16 mouse cellular contexts compared by ENCODE assay signal in the genomic region with DNA sequence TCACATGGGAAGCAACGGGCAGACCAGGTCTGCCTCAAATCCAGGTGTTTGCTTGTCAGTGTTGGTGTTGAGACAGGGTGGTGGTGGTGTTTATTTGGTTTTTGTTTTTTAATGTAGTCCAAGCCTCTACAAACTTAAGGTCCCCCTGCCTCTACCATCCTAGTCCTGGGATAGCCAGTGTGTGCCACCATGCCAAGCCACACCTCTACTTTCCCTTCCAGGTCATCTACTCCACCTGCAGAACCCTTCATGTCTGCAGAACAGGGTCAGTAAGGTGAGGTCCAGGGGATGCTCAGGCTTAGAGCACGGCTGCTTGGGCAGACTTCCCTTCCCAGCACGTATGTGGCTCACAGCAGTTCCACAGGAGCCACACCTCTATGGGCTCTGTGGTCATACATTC. TPM values are rescaled to one million over a fixed set of nuclear protein-coding genes. Genes with fewer than 3 reads are reported as not detected.
A peak's percentile ranks its signal among the peaks of the same experiment; 100 is the strongest.
DNase-seq lines count a peak whose midpoint lies in the region; ATAC-seq and TF ChIP-seq lines count a peak whose summit lies in the region.
"Had no signal": no experiment of that assay in that cellular context is flagged by ENCODE, and none has a peak within 500 bp of the region (broad histone marks: within the 10 kb centered on the region; RNA-seq: fewer than 3 reads in every experiment).

No protein-coding gene starts in this region.

- ATAC-seq in CD4-positive, CD25-positive, alpha-beta regulatory T cell, adult 4 months = no peak

- H3K27ac ChIP-seq in left cerebral cortex, adult 2 months = peak overlapping the region; percentile 20; the same call in 1 of the 2 replicates
- H3K27ac ChIP-seq in macrophage = peak overlapping the region; percentile 80
- H3K27ac ChIP-seq: embryonic facial prominence, embryonic 13.5 days; kidney, embryonic 15.5 days had no signal

- no peaks in the 10 kb centered on the region for H3K79me2 ChIP-seq in macrophage (ENCODE audit: inconsistent target)

- 82% methylated on average over 3 of the region's 3 CpGs for WGBS in macrophage (ENCODE audit: missing documents)

- no peak overlapping the region for H3K4me3 ChIP-seq in left cerebral cortex, adult 2 months
- H3K4me3 ChIP-seq in macrophage (ENCODE audit: inconsistent target) = no peak overlapping the region
- H3K4me3 ChIP-seq: embryonic facial prominence, embryonic 13.5 days; erythroblast, embryonic 14.5 days; hindbrain, embryonic 15.5 days; kidney, embryonic 15.5 days had no signal

- intact Hi-C loops in left cerebral cortex, adult 2 months (cut with DNase I) = no loop called here

- peak; percentile 22 for DNase-seq in CD4-positive, CD25-positive, alpha-beta regulatory T cell, adult 2 months (ENCODE audit: low read depth, low spot score)
- peak; percentile 92 for DNase-seq in heart, adult 11 months
- no peak for DNase-seq in heart, adult 8-10 months (ENCODE audit: low spot score)
- DNase-seq in left cerebral cortex, adult 2 months (ENCODE audit: extremely low spot score in 1 of 2, low spot score in 2 of 2) = no peak
- DNase-seq in left cerebral cortex, adult 9 months (ENCODE audit: low spot score in 2 of 2) = no peak
- no peak for DNase-seq in yolk sac, embryonic 10.5 days (ENCODE audit: low spot score)
- DNase-seq: cerebellum, adult 8-10 months; cerebellum, postnatal 36 days; thymus, adult 2 months had no signal

- H3K36me3 ChIP-seq in macrophage (ENCODE audit: inconsistent target) = no peaks in the 10 kb centered on the region
- H3K36me3 ChIP-seq: embryonic facial prominence, embryonic 13.5 days; hindbrain, embryonic 15.5 days had no signal

- no peak for TF ChIP-seq CTCF in left cerebral cortex, adult 2 months (IDR thresholded peaks at IDR 0.05)

RNA-seq across cellular contexts. Expression of gene She, which starts 29.2 kb away (rescaled TPM):
- polyA plus RNA-seq in CD4-positive, CD25-positive, alpha-beta regulatory T cell, adult 4 months (2017; shearing (Covaris generic)) = 10 to 100 TPM in 1 of 2 experiments, 1 to 10 TPM in 1; 8.9 to 12.5 TPM
- 10 to 100 TPM in 3 of 4 experiments, 1 to 10 TPM in 1; 8.5 to 14.1 (median 12.4) TPM for total RNA-seq in heart, adult 8-10 months (2022)
- 1 to 10 TPM; 3.1 to 3.7 TPM for total RNA-seq in left cerebral cortex, adult 2 months (2021)
- total RNA-seq in macrophage (2018; cell fraction: chromatin; rRNA removed) = not detected
- under 1 TPM in 8 of 26 experiments, not detected in 18; 0.03 to 0.05 (median 0.05) TPM for total RNA-seq in macrophage (2018; cell fraction: cytosol; rRNA removed)
- total RNA-seq in macrophage (2018; cell fraction: nucleus; rRNA removed) = not detected
- polyA plus RNA-seq in macrophage (2018) = not detected in 3 replicates
- total RNA-seq: granulocyte monocyte progenitor cell, adult 5-6 weeks had no signal
- polyA plus RNA-seq: erythroblast, embryonic 14.5 days had no signal

RNA-seq across cellular contexts. Expression of gene Il6ra, which starts 52.7 kb away (rescaled TPM):
- polyA plus RNA-seq in CD4-positive, CD25-positive, alpha-beta regulatory T cell, adult 4 months (2017; shearing (Covaris generic)) = 10 to 100 TPM; 18.3 to 20.4 TPM
- total RNA-seq in heart, adult 8-10 months (2022) = 1 to 10 TPM; 2.8 to 4.3 (median 3.1) TPM
- 1 to 10 TPM; 3.7 to 4.4 TPM for total RNA-seq in left cerebral cortex, adult 2 months (2021)
- total RNA-seq in macrophage (2018; cell fraction: chromatin; rRNA removed) = 10 to 100 TPM in 21 of 26 experiments, 1 to 10 TPM in 5; 1.8 to 69.3 (median 37.4) TPM
- 10 to 100 TPM in 25 of 26 experiments, 1 to 10 TPM in 1; 9.7 to 75.5 (median 34.8) TPM for total RNA-seq in macrophage (2018; cell fraction: cytosol; rRNA removed)
- 100 to 1,000 TPM in 2 of 26 experiments, 10 to 100 TPM in 24; 11.0 to 113 (median 57.1) TPM for total RNA-seq in macrophage (2018; cell fraction: nucleus; rRNA removed)
- 19.4 to 52.9 TPM (median 29.9 TPM) in 3 replicates for polyA plus RNA-seq in macrophage (2018)

Comparison
In these comparisons a context has a peak if more than half of its experiments do, and no peak if none do; other contexts are left out.
1. DNase-seq: peak in CD4-positive, CD25-positive, alpha-beta regulatory T cell, adult 2 months (single experiment) and heart, adult 11 months (single experiment); none in heart, adult 8-10 months (single experiment), left cerebral cortex, adult 2 months (0 of 2), left cerebral cortex, adult 9 months (0 of 2) and yolk sac, embryonic 10.5 days (single experiment).